Mouse (Mus musculus): ENCODE measurements around the gene Fam104a.

DNA sequence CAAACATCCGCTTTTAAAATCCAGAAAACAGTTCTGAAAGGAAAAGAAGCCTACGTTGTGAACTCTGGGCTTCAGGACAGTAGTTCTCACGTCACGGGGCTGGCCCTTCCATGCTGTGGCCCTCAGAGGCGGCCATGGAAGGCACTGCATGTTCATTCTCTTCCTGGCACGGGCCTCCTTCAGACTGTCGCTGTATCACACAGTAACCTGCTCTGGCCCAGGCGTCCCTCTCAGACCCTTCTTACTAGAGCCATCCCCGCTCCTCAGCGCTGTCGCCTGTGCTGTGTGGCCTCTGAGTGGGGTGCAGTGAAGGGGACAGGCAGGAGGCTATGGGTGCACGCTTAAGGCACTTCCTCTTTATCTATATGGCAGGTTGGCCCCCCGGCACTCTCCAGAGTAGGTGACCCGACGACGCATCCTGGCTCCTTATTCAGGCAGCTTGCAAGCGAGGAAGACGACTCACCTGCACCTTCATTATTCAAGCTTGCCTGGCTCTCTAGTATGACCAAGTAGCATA, 22.1 kb downstream of the Fam104a start:
- TF ChIP-seq POLR2A (IDR thresholded peaks at IDR 0.05; ENCODE audit: low read depth, low read length) (no peak), CTCF (conservative IDR thresholded peaks at IDR 0.05; ENCODE audit: insufficient read depth, insufficient read length, low read depth, low read length) (no peak)

Measured in kidney, adult 2 months (tissue).